Mouse (Mus musculus) kidney, postnatal 0 days (tissue): ENCODE measurements around the gene Minos1. TPM values are rescaled to one million over a fixed set of nuclear protein-coding genes. Genes with fewer than 3 reads are reported as not detected.

Experiments used
- ATAC-seq: fragments of 200-750 bp; cut with Nextera tagmentation; replicated peaks from 2 replicates; pipeline ENCODE4 v1.8.0; 2017; ENCODE audit warnings: low read depth, moderate number of reproducible peaks, moderate TSS enrichment, moderate library complexity; ENCODE audit not compliant: low FRiP score
- DNase-seq: peaks from one replicate; pipeline ENCODE4 v3.0.0-alpha.2; 2016; ENCODE audit warnings: low spot score
- H3K27ac ChIP-seq: fragments of 300-500 bp; sonication (generic); 2 replicates; pipeline ENCODE4 v1.5.1; 2014; ENCODE audit warnings: mild to moderate bottlenecking
- H3K27me3 ChIP-seq: fragments of 300-500 bp; sonication (generic); 2 replicates; pipeline ENCODE4 v1.6.1; 2014; ENCODE audit warnings: low read length, mixed read lengths; ENCODE audit not compliant: insufficient read depth
- H3K36me3 ChIP-seq: fragments of 300-500 bp; sonication (generic); 2 replicates; pipeline ENCODE4 v1.6.1; 2014; ENCODE audit warnings: low read length, mixed read lengths; ENCODE audit not compliant: insufficient read depth
- H3K4me1 ChIP-seq: fragments of 300-500 bp; sonication (generic); replicated peaks from 2 replicates; pipeline ENCODE4 v1.6.1; 2014; ENCODE audit warnings: antibody characterized with exemption, low read length, mixed read lengths; ENCODE audit not compliant: insufficient read depth
- H3K4me2 ChIP-seq: fragments of 300-500 bp; sonication (generic); 2 replicates; pipeline ENCODE4 v1.6.1; 2014; ENCODE audit warnings: mild to moderate bottlenecking, low read length, moderate library complexity, mixed read lengths
- H3K4me3 ChIP-seq: fragments of 300-500 bp; sonication (generic); replicated peaks from 2 replicates; pipeline ENCODE4 v1.5.1; 2014; ENCODE audit warnings: low read depth, low read length
- H3K9ac ChIP-seq: fragments of 300-500 bp; sonication (generic); 2 replicates; pipeline ENCODE4 v1.6.1; 2014; ENCODE audit warnings: low read depth, low read length
- H3K9me3 ChIP-seq: fragments of 300-500 bp; sonication (generic); replicated peaks from 2 replicates; pipeline ENCODE4 v1.6.1; 2016; ENCODE audit warnings: low read length, inconsistent platforms, mixed read lengths
- CTCF ChIP-seq: IDR thresholded peaks from 2 replicates; pipeline ENCODE4 v1.5.1; 2016; ENCODE audit warnings: antibody characterized with exemption, low read depth, mild to moderate bottlenecking, moderate library complexity
- WGBS: fragments of 180-500 bp; shearing (Covaris S2); extraction: QIAGEN DNeasy Blood & Tissue Kit; methylation state at CpG from one replicate; pipeline ENCODE4 v1.1.7; 2014; 5-methylcytosine and 5-hydroxymethylcytosine counted together
- polyA plus RNA-seq: library from polyadenylated mRNA; unstranded; fragments of >200 nt; fragmentation: Nextera tagmentation; extraction: Ambion mirVana; gene quantifications from 2 replicates; pipeline ENCODE4 v1.2.1, GENCODE M21; 2015

The Minos1 gene
- polyA plus RNA-seq, 1 experiment from 2014 or later: 875 TPM

- Histone ChIP-seq H3K9ac (no peak overlapping the region), H3K9me3 (no peaks in the 10 kb centered on the region), H3K4me2 (no peak overlapping the region), H3K27me3 (no peaks in the 10 kb centered on the region), H3K4me1 (no peaks in the 10 kb centered on the region), H3K36me3 (no peaks in the 10 kb centered on the region), H3K4me3 (no peak overlapping the region), H3K27ac (no peak overlapping the region)
- no peak for TF ChIP-seq CTCF
- 86% methylated on average over 6 of the region's 6 CpGs for WGBS
- ATAC-seq: no peak
- DNase-seq: no peak
These were observed 33.2 kb upstream of the Minos1 start for GRCm38 (mm10) chr4:139164082-139164481.

DNA sequence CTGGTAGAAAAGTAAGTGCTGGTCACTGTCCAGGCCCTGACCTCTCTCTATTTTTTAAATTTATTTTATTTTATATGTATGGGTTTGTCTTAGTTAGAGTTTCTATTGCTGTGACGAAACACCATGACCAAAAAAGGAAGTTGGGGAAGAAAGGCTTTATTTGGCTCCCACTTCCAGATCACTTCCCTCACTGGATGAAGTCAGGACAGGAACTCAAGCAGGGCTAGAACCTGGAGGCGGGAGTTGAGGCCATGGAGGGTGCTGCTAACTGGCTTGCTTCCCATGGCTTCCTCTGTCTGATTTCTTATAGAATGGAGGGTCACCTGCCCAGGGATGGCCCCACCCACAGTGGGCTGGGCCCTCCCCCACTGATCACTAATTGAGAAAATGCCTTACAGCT, 30.2 kb upstream of the Minos1 start:
- Histone ChIP-seq H3K36me3 (no peaks in the 10 kb centered on the region), H3K4me1 (no peaks in the 10 kb centered on the region), H3K27me3 (no peaks in the 10 kb centered on the region), H3K9me3 (no peaks in the 10 kb centered on the region), H3K4me3 (no peak overlapping the region), H3K9ac (no peak overlapping the region), H3K4me2 (no peak overlapping the region), H3K27ac (no peak overlapping the region)
- DNase-seq (no peak), ATAC-seq (no peak)
- no peak for TF ChIP-seq CTCF
- 71% methylated on average over 2 of the region's 2 CpGs for WGBS

DNA sequence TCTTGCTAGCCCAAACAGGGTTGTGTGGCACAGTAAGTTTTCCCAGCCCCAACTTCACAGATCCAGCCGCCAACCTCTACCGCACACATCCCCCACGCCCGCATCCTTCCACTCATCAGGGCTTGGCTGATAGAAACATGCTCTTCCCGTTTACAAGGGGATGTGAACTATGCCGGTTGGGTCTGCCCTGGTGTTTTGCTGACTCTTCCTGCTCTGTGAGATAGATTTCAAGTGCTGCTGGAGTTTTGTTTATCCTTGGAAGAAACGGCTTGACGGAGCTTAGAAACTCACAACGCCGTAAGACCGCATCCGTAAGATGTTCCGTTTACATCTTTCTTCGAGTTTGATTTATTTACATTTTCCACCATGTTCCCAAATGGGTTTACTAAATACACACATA, 27.4 kb upstream of the Minos1 start:
- no peaks in the 10 kb centered on the region for H3K27me3 ChIP-seq
- TF ChIP-seq CTCF: no peak
- no peak for ATAC-seq
- no peak overlapping the region for H3K4me2 ChIP-seq
- no peaks in the 10 kb centered on the region for H3K4me1 ChIP-seq
- no peak for DNase-seq
- 69% methylated on average over 14 of the region's 14 CpGs for WGBS
- H3K4me3 ChIP-seq: no peak overlapping the region
- H3K9ac ChIP-seq: no peak overlapping the region
- no peak overlapping the region for H3K27ac ChIP-seq
- no peaks in the 10 kb centered on the region for H3K36me3 ChIP-seq
- H3K9me3 ChIP-seq: no peaks in the 10 kb centered on the region

DNA sequence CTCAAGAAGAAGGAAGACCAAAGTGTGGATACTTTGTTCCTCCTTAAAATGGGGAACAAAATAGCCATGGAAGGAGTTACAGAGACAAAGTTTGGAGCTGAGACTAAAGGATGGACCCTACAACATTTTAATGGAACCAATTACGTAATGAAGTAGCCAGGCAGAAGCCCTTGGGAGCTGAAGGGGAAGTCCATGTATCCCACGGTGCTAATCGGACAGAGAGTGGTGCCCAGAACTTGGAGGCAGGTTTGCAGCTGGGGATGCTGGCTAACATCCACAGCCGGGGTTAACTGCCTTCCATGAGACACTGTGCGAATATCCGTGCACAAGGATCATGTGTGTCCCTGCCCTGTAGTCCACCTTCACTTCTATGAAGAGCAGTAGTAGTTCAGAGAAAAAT, 25.6 kb upstream of the Minos1 start:
- Histone ChIP-seq H3K27me3 (no peaks in the 10 kb centered on the region), H3K9me3 (no peaks in the 10 kb centered on the region), H3K4me2 (no peak overlapping the region), H3K4me1 (no peaks in the 10 kb centered on the region), H3K27ac (no peak overlapping the region), H3K36me3 (no peaks in the 10 kb centered on the region), H3K4me3 (no peak overlapping the region), H3K9ac (no peak overlapping the region)
- no peak for TF ChIP-seq CTCF
- no peak for DNase-seq
- 85% methylated on average over 6 of the region's 6 CpGs for WGBS
- no peak for ATAC-seq

DNA sequence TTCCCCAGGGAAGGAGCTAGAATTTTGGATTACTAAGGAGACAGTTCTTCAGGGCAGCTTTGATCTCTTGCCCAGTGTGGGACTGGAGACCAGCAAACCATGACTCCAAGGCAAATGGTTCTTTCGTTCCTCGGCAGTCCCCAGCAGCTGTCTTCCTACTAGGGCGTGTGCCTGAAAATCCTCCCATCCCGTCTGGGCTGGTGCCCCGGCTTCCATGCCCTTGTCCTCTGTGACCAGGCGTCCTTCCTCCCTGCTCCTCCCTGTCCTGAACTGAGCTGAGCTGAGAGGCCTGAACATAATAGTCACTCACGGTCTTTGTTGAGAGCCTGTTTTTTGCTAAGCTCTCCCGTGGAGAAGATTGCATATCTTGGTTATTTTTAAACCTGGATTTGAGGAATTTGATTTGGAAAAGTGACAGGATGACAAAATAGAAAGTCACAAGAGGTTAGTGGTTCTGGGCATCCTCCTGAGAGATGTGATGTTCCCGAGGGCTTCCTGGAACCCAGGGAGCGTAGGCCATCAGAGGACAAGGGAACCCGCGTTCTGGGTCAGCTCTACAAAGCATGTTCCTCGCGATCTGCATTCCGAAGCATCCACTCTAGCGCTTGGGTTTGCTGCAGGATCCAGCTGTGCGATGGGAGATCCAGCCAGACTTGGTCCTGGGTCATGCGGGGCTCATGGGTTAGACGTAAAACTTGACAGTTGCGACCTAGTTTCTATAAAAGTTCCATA, 23.8 kb upstream of the Minos1 start:
- no peaks in the 10 kb centered on the region for H3K4me1 ChIP-seq
- no peak for ATAC-seq
- 65% methylated on average over 20 of the region's 20 CpGs for WGBS
- H3K9me3 ChIP-seq: no peaks in the 10 kb centered on the region
- H3K4me2 ChIP-seq: no peak overlapping the region
- H3K27me3 ChIP-seq: no peaks in the 10 kb centered on the region
- H3K4me3 ChIP-seq: no peak overlapping the region
- H3K9ac ChIP-seq: no peak overlapping the region
- H3K36me3 ChIP-seq: no peaks in the 10 kb centered on the region
- no peak for TF ChIP-seq CTCF
- DNase-seq: no peak
- H3K27ac ChIP-seq: no peak overlapping the region

DNA sequence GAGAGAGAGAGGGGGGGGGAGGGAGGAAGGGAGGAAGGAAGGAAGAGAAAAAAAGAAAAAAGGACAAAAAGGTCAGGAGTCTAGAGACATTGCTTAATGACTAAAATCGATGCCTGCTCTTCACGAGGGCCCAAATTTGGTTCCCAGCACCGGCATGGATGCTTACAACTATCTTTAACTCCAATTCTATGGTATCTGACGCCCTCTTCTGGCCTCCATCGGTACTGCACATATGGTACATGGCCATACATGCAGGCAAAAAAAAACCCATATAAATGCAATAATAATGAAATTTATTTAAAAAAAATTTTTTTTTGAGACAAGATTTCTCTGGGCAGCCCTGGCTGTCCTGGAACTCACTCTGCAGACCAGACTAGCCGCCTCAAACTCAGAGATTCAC, 20.5 kb upstream of the Minos1 start:
- no peaks in the 10 kb centered on the region for H3K27me3 ChIP-seq
- DNase-seq (no peak), ATAC-seq (no peak)
- WGBS: 70% methylated on average over 6 of the region's 6 CpGs
- 0 out of 2 replicates have a peak, but pooled peaks have one; percentile 30 for TF ChIP-seq CTCF
- no peaks in the 10 kb centered on the region for H3K36me3 ChIP-seq
- no peak overlapping the region for H3K9ac ChIP-seq
- H3K4me2 ChIP-seq: no peak overlapping the region
- 0 out of 2 replicates have a peak, but pooled peaks cover 4% of the 10 kb centered on the region for H3K9me3 ChIP-seq
- H3K4me3 ChIP-seq: no peak overlapping the region
- no peak overlapping the region for H3K27ac ChIP-seq
- H3K4me1 ChIP-seq: no peaks in the 10 kb centered on the region

- Histone ChIP-seq H3K4me3 (no peak overlapping the region), H3K9me3 (0 out of 2 replicates have a peak, but pooled peaks cover 4% of the 10 kb centered on the region), H3K27ac (no peak overlapping the region), H3K4me1 (no peaks in the 10 kb centered on the region; the same call in 1 of the 2 replicates), H3K27me3 (no peaks in the 10 kb centered on the region), H3K36me3 (no peaks in the 10 kb centered on the region), H3K4me2 (no peak overlapping the region), H3K9ac (no peak overlapping the region)
- DNase-seq: no peak
- ATAC-seq: no peak
- WGBS: 48% methylated on average over 5 of the region's 5 CpGs
- no peak for TF ChIP-seq CTCF
These were observed 15.8 kb upstream of the Minos1 start for GRCm38 (mm10) chr4:139146760-139147159.
